Mouse (Mus musculus): Measurements from ENCODE around the gene Dnase1.

DNA sequence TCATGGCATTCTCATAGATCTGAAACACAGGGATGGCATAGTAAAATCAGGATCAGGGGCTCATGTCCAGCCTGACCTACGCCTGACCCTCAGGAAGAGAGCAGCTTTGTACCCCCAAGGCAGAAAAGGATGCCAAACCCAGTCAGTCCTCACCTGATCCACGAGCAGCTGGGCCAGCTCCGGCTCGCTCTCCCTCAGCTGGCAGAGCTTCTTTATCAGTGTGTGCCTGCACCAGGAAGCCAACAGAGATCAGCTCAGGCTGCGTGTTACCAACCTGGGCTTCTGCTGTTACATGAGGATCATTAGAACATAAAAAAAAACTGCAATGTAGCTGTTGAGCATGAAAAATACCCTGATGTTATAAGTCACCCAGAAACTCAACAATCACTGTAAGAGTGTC, 3.5 kb downstream of the Dnase1 start:
- TF ChIP-seq CTCF (IDR thresholded peaks at IDR 0.05 in 2 of 3, conservative IDR thresholded peaks at IDR 0.05 in 1 of 3; ENCODE audit: control insufficient read depth in 1 of 3, insufficient read depth in 1 of 3, low read depth in 2 of 3, low read length in 3 of 3, poor library complexity in 1 of 3, severe bottlenecking in 1 of 3) (no peak), MXI1 (IDR thresholded peaks at IDR 0.05; ENCODE audit: low read depth, low read length) (no peak), POLR2AphosphoS5 (IDR thresholded peaks at IDR 0.05; ENCODE audit: borderline replicate concordance, low read depth, low read length) (no peak), CHD1 (IDR thresholded peaks at IDR 0.05; ENCODE audit: low read depth, low read length) (no peak), HCFC1 (IDR thresholded peaks at IDR 0.05; ENCODE audit: low read depth, low read length) (no peak)
